Mouse (Mus musculus): ENCODE data around the gene Nacad. TPM values are rescaled to one million over a fixed set of nuclear protein-coding genes. Genes with fewer than 3 reads are reported as not detected.

Gene Nacad
- polyA plus RNA-seq, 1 experiment, result 0.96 TPM

- Histone ChIP-seq H3K36me3 (ENCODE audit: control insufficient read depth, insufficient read depth) (peaks cover 1% of the 10 kb centered on the region), H3K4me3 (ENCODE audit: insufficient read depth, poor library complexity, severe bottlenecking) (no peak overlapping the region), H3K79me2 (ENCODE audit: control insufficient read depth, insufficient read depth) (no peaks in the 10 kb centered on the region), H3K27me3 (ENCODE audit: control insufficient read depth, insufficient read depth, insufficient read length) (no peaks in the 10 kb centered on the region), H3K79me3 (ENCODE audit: low read depth) (no peaks in the 10 kb centered on the region), H3ac (ENCODE audit: control insufficient read depth, insufficient read length, low read depth) (no peak overlapping the region)
- TF ChIP-seq MYOG (IDR thresholded peaks at IDR 0.05; ENCODE audit: control insufficient read depth, extremely low read depth, insufficient read length), result no peak
- TF ChIP-seq MAX (IDR thresholded peaks at IDR 0.05), result no peak
- no peak for TF ChIP-seq USF1 (IDR thresholded peaks at IDR 0.05; ENCODE audit: low read depth)
- TF ChIP-seq CTCF (IDR thresholded peaks at IDR 0.05; ENCODE audit: control insufficient read depth, insufficient read depth, insufficient read length), result no peak
- TF ChIP-seq CEBPB (IDR thresholded peaks at IDR 0.05; ENCODE audit: low read depth), result no peak
- no peak for TF ChIP-seq FOSL1 (IDR thresholded peaks at IDR 0.05; ENCODE audit: insufficient read depth, low read length, poor library complexity, severe bottlenecking)
- no peak for TF ChIP-seq MYOD1 (IDR thresholded peaks at IDR 0.05; ENCODE audit: control insufficient read depth, insufficient read length, low read depth)
Observed at GRCm38 (mm10) chr11:6605021-6605481, 802 bp downstream of the Nacad start.

GRCm38 (mm10) chr11:6604604-6604936 is 1.3 kb downstream of the Nacad start:
- H3K27me3 ChIP-seq (ENCODE audit: control insufficient read depth, insufficient read depth, insufficient read length), result no peaks in the 10 kb centered on the region
- H3K4me3 ChIP-seq (ENCODE audit: insufficient read depth, poor library complexity, severe bottlenecking), result no peak overlapping the region
- no peaks in the 10 kb centered on the region for H3K79me3 ChIP-seq (ENCODE audit: low read depth)

GRCm38 (mm10) chr11:6603887-6604603 is 1.8 kb downstream of the Nacad start:
- TF ChIP-seq MYOG (IDR thresholded peaks at IDR 0.05; ENCODE audit: control insufficient read depth, extremely low read depth, insufficient read length), result no peak
- no peak for TF ChIP-seq USF1 (IDR thresholded peaks at IDR 0.05; ENCODE audit: low read depth)
- TF ChIP-seq CEBPB (IDR thresholded peaks at IDR 0.05; ENCODE audit: low read depth), result no peak
- no peak for TF ChIP-seq CTCF (IDR thresholded peaks at IDR 0.05; ENCODE audit: control insufficient read depth, insufficient read depth, insufficient read length)
- no peak for TF ChIP-seq FOSL1 (IDR thresholded peaks at IDR 0.05; ENCODE audit: insufficient read depth, low read length, poor library complexity, severe bottlenecking)
- TF ChIP-seq MYOD1 (IDR thresholded peaks at IDR 0.05; ENCODE audit: control insufficient read depth, insufficient read length, low read depth), result no peak
- no peaks in the 10 kb centered on the region for H3K27me3 ChIP-seq (ENCODE audit: control insufficient read depth, insufficient read depth, insufficient read length)
- no peak overlapping the region for H3ac ChIP-seq (ENCODE audit: control insufficient read depth, insufficient read length, low read depth)
- no peaks in the 10 kb centered on the region for H3K36me3 ChIP-seq (ENCODE audit: control insufficient read depth, insufficient read depth)
- H3K79me3 ChIP-seq (ENCODE audit: low read depth), result no peaks in the 10 kb centered on the region
- H3K79me2 ChIP-seq (ENCODE audit: control insufficient read depth, insufficient read depth), result no peaks in the 10 kb centered on the region
- H3K4me3 ChIP-seq (ENCODE audit: insufficient read depth, poor library complexity, severe bottlenecking), result no peak overlapping the region

More at GRCm38 (mm10) chr11:6604604-6604936, 1.3 kb downstream of the Nacad start:
- Histone ChIP-seq H3K79me2 (ENCODE audit: control insufficient read depth, insufficient read depth) (no peaks in the 10 kb centered on the region), H3K36me3 (ENCODE audit: control insufficient read depth, insufficient read depth) (no peaks in the 10 kb centered on the region), H3ac (ENCODE audit: control insufficient read depth, insufficient read length, low read depth) (no peak overlapping the region)
- no peak for TF ChIP-seq CTCF (IDR thresholded peaks at IDR 0.05; ENCODE audit: control insufficient read depth, insufficient read depth, insufficient read length)
- TF ChIP-seq FOSL1 (IDR thresholded peaks at IDR 0.05; ENCODE audit: insufficient read depth, low read length, poor library complexity, severe bottlenecking), result no peak
- TF ChIP-seq MAX (IDR thresholded peaks at IDR 0.05), result no peak
- TF ChIP-seq CEBPB (IDR thresholded peaks at IDR 0.05; ENCODE audit: low read depth), result no peak
- TF ChIP-seq MYOG (IDR thresholded peaks at IDR 0.05; ENCODE audit: control insufficient read depth, extremely low read depth, insufficient read length), result no peak
- TF ChIP-seq MYOD1 (IDR thresholded peaks at IDR 0.05; ENCODE audit: control insufficient read depth, insufficient read length, low read depth), result no peak
- TF ChIP-seq USF1 (IDR thresholded peaks at IDR 0.05; ENCODE audit: low read depth), result no peak

GRCm38 (mm10) chr11:6603224-6603623 is 2.6 kb downstream of the Nacad start:
- no peak overlapping the region for H3K4me3 ChIP-seq (ENCODE audit: insufficient read depth, poor library complexity, severe bottlenecking)
- no peaks in the 10 kb centered on the region for H3K79me3 ChIP-seq (ENCODE audit: low read depth)
- no peak overlapping the region for H3ac ChIP-seq (ENCODE audit: control insufficient read depth, insufficient read length, low read depth)
- H3K79me2 ChIP-seq (ENCODE audit: control insufficient read depth, insufficient read depth), result no peaks in the 10 kb centered on the region
- H3K27me3 ChIP-seq (ENCODE audit: control insufficient read depth, insufficient read depth, insufficient read length), result no peaks in the 10 kb centered on the region
- H3K36me3 ChIP-seq (ENCODE audit: control insufficient read depth, insufficient read depth), result peaks cover 5% of the 10 kb centered on the region
- TF ChIP-seq MAX (IDR thresholded peaks at IDR 0.05) (no peak), CTCF (IDR thresholded peaks at IDR 0.05; ENCODE audit: control insufficient read depth, insufficient read depth, insufficient read length) (no peak), USF1 (IDR thresholded peaks at IDR 0.05; ENCODE audit: low read depth) (no peak), FOSL1 (IDR thresholded peaks at IDR 0.05; ENCODE audit: insufficient read depth, low read length, poor library complexity, severe bottlenecking) (no peak), MYOD1 (IDR thresholded peaks at IDR 0.05; ENCODE audit: control insufficient read depth, insufficient read length, low read depth) (no peak), CEBPB (IDR thresholded peaks at IDR 0.05; ENCODE audit: low read depth) (no peak), MYOG (IDR thresholded peaks at IDR 0.05; ENCODE audit: control insufficient read depth, extremely low read depth, insufficient read length) (no peak)

- Histone ChIP-seq H3K4me3 (ENCODE audit: insufficient read depth, poor library complexity, severe bottlenecking) (no peak overlapping the region), H3ac (ENCODE audit: control insufficient read depth, insufficient read length, low read depth) (no peak overlapping the region), H3K79me3 (ENCODE audit: low read depth) (no peaks in the 10 kb centered on the region), H3K27me3 (ENCODE audit: control insufficient read depth, insufficient read depth, insufficient read length) (no peaks in the 10 kb centered on the region), H3K79me2 (ENCODE audit: control insufficient read depth, insufficient read depth) (no peaks in the 10 kb centered on the region), H3K36me3 (ENCODE audit: control insufficient read depth, insufficient read depth) (peaks cover 5% of the 10 kb centered on the region)
- no peak for TF ChIP-seq MYOD1 (IDR thresholded peaks at IDR 0.05; ENCODE audit: control insufficient read depth, insufficient read length, low read depth)
Observed at GRCm38 (mm10) chr11:6602662-6603061, 3.2 kb downstream of the Nacad start.
